7 mouse cellular contexts compared by ENCODE assay signal in genomic region chr6:35540377-35540776, GRCm38 (mm10). TPM values are rescaled to one million over a fixed set of nuclear protein-coding genes. Genes with fewer than 3 reads are reported as not detected.
DNase-seq lines count a peak whose midpoint lies in the region; ATAC-seq lines count a peak whose summit lies in the region.

No protein-coding gene starts in this region.

- no peak for ATAC-seq in CD4-positive, CD25-positive, alpha-beta regulatory T cell, adult 4 months

- peak; percentile 5 for DNase-seq in CD4-positive, CD25-positive, alpha-beta regulatory T cell, adult 2 months (ENCODE audit: low read depth, low spot score)
- peak; percentile 88 for DNase-seq in heart, adult 11 months
- DNase-seq in heart, adult 8-10 months (ENCODE audit: low spot score): no peak
- peak; percentile 20 for DNase-seq in thymus, postnatal 14 days
- no peak for DNase-seq in thymus, adult 18-20 months
- no peak for DNase-seq in adrenal gland, adult 2 months

RNA-seq across cellular contexts. Expression of gene Mtpn, which starts 0.7 kb away (rescaled TPM):
- 10 to 100 TPM; 82.1 to 98.4 TPM for polyA plus RNA-seq in CD4-positive, CD25-positive, alpha-beta regulatory T cell, adult 4 months (2017; shearing (Covaris generic))
- total RNA-seq in heart, adult 8-10 months (2022): 10 to 100 TPM; 35.9 to 50.1 (median 40.3) TPM
- 100 to 1,000 TPM; 115 to 139 TPM for total RNA-seq in adrenal gland, adult 2 months (2021)
- 278 and 289 TPM in 2 replicates for polyA plus RNA-seq in adrenal gland, adult 2 months (2012; rRNA removed)

Comparison
In these comparisons a context has a peak if more than half of its experiments do, and no peak if none do; other contexts are left out.
1. DNase-seq: peak in CD4-positive, CD25-positive, alpha-beta regulatory T cell, adult 2 months (single experiment), heart, adult 11 months (single experiment) and thymus, postnatal 14 days (single experiment); none in heart, adult 8-10 months (single experiment), thymus, adult 18-20 months (0 of 2) and adrenal gland, adult 2 months (single experiment).